Mouse (Mus musculus): Measurements from ENCODE around the gene Dnajb12.

The Dnajb12 gene

GRCm38 (mm10) chr10:59898180-59898778 is 18.9 kb downstream of the Dnajb12 start:
- DNase-seq, result peak; percentile 54

- no peak for DNase-seq
These were observed 19.6 kb downstream of the Dnajb12 start for GRCm38 (mm10) chr10:59898935-59899334.

GRCm38 (mm10) chr10:59899341-59900173 is 20.2 kb downstream of the Dnajb12 start:
- DNase-seq, result peak; percentile 96

- DNase-seq, result no peak
These were observed 20.7 kb downstream of the Dnajb12 start for GRCm38 (mm10) chr10:59900174-59900435.

GRCm38 (mm10) chr10:59900939-59901338 is 21.6 kb downstream of the Dnajb12 start:
- no peak for DNase-seq

GRCm38 (mm10) chr10:59901463-59901862 is 22.1 kb downstream of the Dnajb12 start:
- no peak for DNase-seq

GRCm38 (mm10) chr10:59901986-59902605 is 22.7 kb downstream of the Dnajb12 start:
- DNase-seq, result peak; percentile 30

- peak; percentile 32 for DNase-seq
These were observed 23.2 kb downstream of the Dnajb12 start for GRCm38 (mm10) chr10:59902606-59902990.

GRCm38 (mm10) chr10:59903170-59903569 is 23.8 kb downstream of the Dnajb12 start:
- no peak for DNase-seq

GRCm38 (mm10) chr10:59907080-59907609 is 27.8 kb downstream of the Dnajb12 start:
- no peak for DNase-seq

GRCm38 (mm10) chr10:59907695-59908299 is 28.4 kb downstream of the Dnajb12 start:
- no peak for DNase-seq

GRCm38 (mm10) chr10:59908776-59909315 is 29.5 kb downstream of the Dnajb12 start:
- DNase-seq, result no peak

GRCm38 (mm10) chr10:59909357-59909847 is 30.0 kb downstream of the Dnajb12 start:
- peak; percentile 31 for DNase-seq

- DNase-seq, result no peak
These were observed 31.7 kb downstream of the Dnajb12 start for GRCm38 (mm10) chr10:59911091-59911490.

GRCm38 (mm10) chr10:59911561-59912198 is 32.3 kb downstream of the Dnajb12 start:
- DNase-seq, result no peak

GRCm38 (mm10) chr10:59915196-59915962 is 36.0 kb downstream of the Dnajb12 start:
- no peak for DNase-seq

- DNase-seq, result no peak
These were observed 36.8 kb downstream of the Dnajb12 start for GRCm38 (mm10) chr10:59916159-59916558.

GRCm38 (mm10) chr10:59916649-59917048 is 37.3 kb downstream of the Dnajb12 start:
- no peak for DNase-seq

GRCm38 (mm10) chr10:59918111-59918510 is 38.8 kb downstream of the Dnajb12 start:
- DNase-seq, result no peak

- no peak for DNase-seq
These were observed 40.3 kb downstream of the Dnajb12 start for GRCm38 (mm10) chr10:59919494-59920181.

GRCm38 (mm10) chr10:59920485-59920809 is 41.1 kb downstream of the Dnajb12 start:
- no peak for DNase-seq

All from cerebellum, adult 11-12 months (tissue).